Mouse (Mus musculus) kidney, adult 2 months (tissue): ENCODE results near the gene Ildr2. TPM values are rescaled to one million over a fixed set of nuclear protein-coding genes. Genes with fewer than 3 reads are reported as not detected.

Source experiments
- DNase-seq: peaks from one replicate; pipeline ENCODE4 v3.0.0; 2021
- H3K27ac ChIP-seq: fragments of 200-500 bp; 2 replicates; pipeline ENCODE4 v1.5.1; 2012; ENCODE audit warnings: low read depth, low read length, control low read depth, inconsistent platforms; ENCODE audit not compliant: insufficient read depth
- H3K27me3 ChIP-seq: fragments of 200-500 bp; replicated peaks from 2 replicates; pipeline ENCODE4 v1.6.1; 2012; ENCODE audit warnings: mild to moderate bottlenecking, moderate library complexity, low read length, inconsistent platforms; ENCODE audit not compliant: control insufficient read depth, insufficient read depth
- H3K36me3 ChIP-seq: fragments of 200-500 bp; 2 replicates; pipeline ENCODE4 v1.6.1; 2012; ENCODE audit warnings: mild to moderate bottlenecking, moderate library complexity, low read length, inconsistent platforms; ENCODE audit not compliant: control insufficient read depth, insufficient read depth
- H3K4me1 ChIP-seq: fragments of 200-500 bp; 2 replicates; pipeline ENCODE4 v1.6.1; 2011; ENCODE audit warnings: low read length; ENCODE audit not compliant: control insufficient read depth, insufficient read depth
- H3K4me3 ChIP-seq: fragments of 200-500 bp; 2 replicates; pipeline ENCODE4 v1.5.1; 2011; ENCODE audit warnings: mild to moderate bottlenecking, low read depth, low read length, control low read depth; ENCODE audit not compliant: insufficient read depth
- CTCF ChIP-seq: fragments of 200-500 bp; conservative IDR thresholded peaks from 2 replicates; pipeline ENCODE4 v1.5.1; 2011; ENCODE audit warnings: low read depth, mild to moderate bottlenecking, control low read depth, low read length, moderate library complexity, mixed read lengths; ENCODE audit not compliant: insufficient read depth, insufficient read length
- POLR2A ChIP-seq: fragments of 200-500 bp; IDR thresholded peaks from one replicate; pipeline ENCODE4 v1.6.1; 2011; ENCODE audit warnings: low read depth, low read length, control low read depth
- WGBS: fragments of 180-500 bp; shearing (Covaris S2); methylation state at CpG from one replicate; pipeline ENCODE4 v1.1.7; 2018; 5-methylcytosine and 5-hydroxymethylcytosine counted together
- polyA plus RNA-seq: library from polyadenylated mRNA; depleted of rRNA; stranded (reverse); fragments of >200 nt; gene quantifications from 2 replicates; pipeline ENCODE4 v1.2.3, GENCODE M21; 2012

Gene Ildr2
- polyA plus RNA-seq, 1 experiment, result 12.3 TPM

- no peak for TF ChIP-seq POLR2A
- no peak for TF ChIP-seq CTCF
- Histone ChIP-seq H3K36me3 (no peaks in the 10 kb centered on the region), H3K4me1 (peaks cover 15% of the 10 kb centered on the region; the same call in 1 of the 2 replicates), H3K27me3 (no peaks in the 10 kb centered on the region), H3K4me3 (peak overlapping the region; percentile 67; the same call in 1 of the 2 replicates), H3K27ac (no peak overlapping the region)
- DNase-seq, result no peak
- WGBS, result 45% methylated on average over 8 of the region's 8 CpGs
These were observed 1.2 kb downstream of the Ildr2 start for GRCm38 (mm10) chr1:166255091-166255490.

GRCm38 (mm10) chr1:166255651-166256050 lies 1.7 kb downstream of the Ildr2 start:
- no peaks in the 10 kb centered on the region for H3K27me3 ChIP-seq
- 63% methylated on average over 2 of the region's 2 CpGs for WGBS
- TF ChIP-seq CTCF (no peak), POLR2A (no peak)
- H3K36me3 ChIP-seq, result no peaks in the 10 kb centered on the region
- H3K27ac ChIP-seq, result no peak overlapping the region
- H3K4me3 ChIP-seq, result no peak overlapping the region
- no peak for DNase-seq
- peaks cover 15% of the 10 kb centered on the region; the same call in 1 of the 2 replicates for H3K4me1 ChIP-seq

- TF ChIP-seq POLR2A, result no peak
- no peak for TF ChIP-seq CTCF
- Histone ChIP-seq H3K27ac (no peak overlapping the region), H3K27me3 (no peaks in the 10 kb centered on the region), H3K36me3 (no peaks in the 10 kb centered on the region), H3K4me1 (peaks cover 15% of the 10 kb centered on the region; the same call in 1 of the 2 replicates), H3K4me3 (no peak overlapping the region)
- 26% methylated on average over 6 of the region's 6 CpGs for WGBS
- DNase-seq, result no peak
These were observed 2.4 kb downstream of the Ildr2 start for GRCm38 (mm10) chr1:166256302-166256701.

GRCm38 (mm10) chr1:166256898-166257297 lies 3.0 kb downstream of the Ildr2 start:
- Histone ChIP-seq H3K36me3 (no peaks in the 10 kb centered on the region), H3K27me3 (no peaks in the 10 kb centered on the region), H3K4me1 (peaks cover 15% of the 10 kb centered on the region; the same call in 1 of the 2 replicates), H3K27ac (no peak overlapping the region), H3K4me3 (no peak overlapping the region)
- 75% methylated on average over 4 of the region's 4 CpGs for WGBS
- DNase-seq, result no peak
- TF ChIP-seq CTCF (no peak), POLR2A (no peak)

- Histone ChIP-seq H3K4me1 (peaks cover 13% of the 10 kb centered on the region; the same call in 1 of the 2 replicates), H3K27me3 (no peaks in the 10 kb centered on the region), H3K4me3 (no peak overlapping the region), H3K36me3 (no peaks in the 10 kb centered on the region), H3K27ac (no peak overlapping the region)
- no peak for DNase-seq
- TF ChIP-seq POLR2A, result no peak
- TF ChIP-seq CTCF, result no peak
- 61% methylated on average over 6 of the region's 6 CpGs for WGBS
These were observed 5.6 kb downstream of the Ildr2 start for GRCm38 (mm10) chr1:166259526-166259925.

- 40% methylated on average over 7 of the region's 7 CpGs for WGBS
- Histone ChIP-seq H3K27me3 (no peaks in the 10 kb centered on the region), H3K4me1 (peaks cover 3% of the 10 kb centered on the region), H3K4me3 (no peak overlapping the region), H3K36me3 (no peaks in the 10 kb centered on the region), H3K27ac (peak overlapping the region; percentile 81)
- no peak for TF ChIP-seq POLR2A
- TF ChIP-seq CTCF, result no peak
- DNase-seq, result peak; percentile 81
These were observed 12.2 kb downstream of the Ildr2 start for GRCm38 (mm10) chr1:166266001-166266705.

- H3K4me1 ChIP-seq, result peaks cover 3% of the 10 kb centered on the region
- TF ChIP-seq POLR2A, result no peak
- TF ChIP-seq CTCF, result no peak
- H3K27ac ChIP-seq, result no peak overlapping the region
- WGBS, result 76% methylated on average over 9 of the region's 9 CpGs
- no peaks in the 10 kb centered on the region for H3K27me3 ChIP-seq
- H3K36me3 ChIP-seq, result no peaks in the 10 kb centered on the region
- no peak for DNase-seq
- no peak overlapping the region for H3K4me3 ChIP-seq
These were observed 13.0 kb downstream of the Ildr2 start for GRCm38 (mm10) chr1:166266918-166267317.
